Mouse (Mus musculus) liver, adult 2 months (tissue): ENCODE measurements around the gene Xlr5a.
"Not testable (repeated sequence)": the region's sequence is repeated elsewhere in the genome, so short reads cannot be mapped to it uniquely, and the experiment has no call there.

Experiments used
- CTCF ChIP-seq: fragments of 200-500 bp; IDR thresholded peaks from 2 replicates; pipeline ENCODE4 v1.5.1; 2011; ENCODE audit warnings: low read depth, low read length, control low read depth
- POLR2A ChIP-seq: fragments of 200-500 bp; IDR thresholded peaks from 2 replicates; pipeline ENCODE4 v1.6.1; 2011; ENCODE audit warnings: low read length, control low read depth; ENCODE audit not compliant: insufficient read depth; ENCODE audit errors: extremely low read depth

- TF ChIP-seq CTCF, POLR2A: not testable (repeated sequence)
These were observed 78.8 kb downstream of the Xlr5a start, which contains the start of gene Xlr4b for GRCm38 (mm10) chrX:73213819-73214564.
